In genomic region chr10:22413702-22414494, GRCm38 (mm10) we compare ENCODE assay signal across 12 mouse cellular contexts. TPM values are rescaled to one million over a fixed set of nuclear protein-coding genes. Genes with fewer than 3 reads are reported as not detected.
DNase-seq lines count a peak whose midpoint lies in the region; ATAC-seq and TF ChIP-seq lines count a peak whose summit lies in the region.
"Not testable (repeated sequence)": the region's sequence is repeated elsewhere in the genome, so short reads cannot be mapped to it uniquely, and the experiment has no call there.
"Had no signal": no experiment of that assay in that cellular context is flagged by ENCODE, and none has a peak within 500 bp of the region (broad histone marks: within the 10 kb centered on the region; RNA-seq: fewer than 3 reads in every experiment).

No protein-coding gene starts in this region.

- not testable (repeated sequence) for H3K27ac ChIP-seq in gastrocnemius, adult 2 months; hindbrain, embryonic 10.5 days; neural tube, embryonic 11.5 days (ENCODE audit: low read depth, low read length); stomach, embryonic 16.5 days (ENCODE audit: low read length)

- not testable (repeated sequence) for H3K4me1 ChIP-seq in hindbrain, embryonic 10.5 days (replicated peaks); neural tube, embryonic 11.5 days (ENCODE audit: control insufficient read depth, insufficient read depth, low read length); stomach, embryonic 16.5 days (ENCODE audit: control insufficient read depth, insufficient read depth, low read length)

- not testable (repeated sequence) for H3K36me3 ChIP-seq in hindbrain, embryonic 10.5 days; neural tube, embryonic 11.5 days (ENCODE audit: control insufficient read depth, insufficient read depth, low read length); stomach, embryonic 16.5 days (ENCODE audit: control insufficient read depth, insufficient read depth, low read length)

- intact Hi-C loops in gastrocnemius, adult 2 months (cut with DNase I), result not testable (repeated sequence)

- not testable (repeated sequence) for H3K4me2 ChIP-seq in neural tube, embryonic 11.5 days (ENCODE audit: low read depth); stomach, embryonic 16.5 days (ENCODE audit: low read depth, low read length)

- H3K9me3 ChIP-seq in hindbrain, embryonic 10.5 days; neural tube, embryonic 11.5 days (ENCODE audit: control insufficient read depth, low read length); stomach, embryonic 16.5 days (replicated peaks; ENCODE audit: control insufficient read depth, low read length): not testable (repeated sequence)

- DNase-seq in embryo, embryonic 10 days (ENCODE audit: low spot score), result peak; percentile 12
- peak; percentile 26 for DNase-seq in gastrocnemius, adult 2 months
- peak; percentile 8 for DNase-seq in hindbrain, embryonic 10.5 days (ENCODE audit: low spot score)
- DNase-seq in layer of hippocampus, adult 11-12 months (ENCODE audit: low spot score), result peak; percentile 11
- peak; percentile 3 for DNase-seq in lung, postnatal 14 days
- DNase-seq in neural tube, embryonic 11.5 days (ENCODE audit: low spot score), result peak; percentile 16

- not testable (repeated sequence) for H3K4me3 ChIP-seq in gastrocnemius, adult 2 months; hindbrain, embryonic 10.5 days; neural tube, embryonic 11.5 days (ENCODE audit: low read depth, low read length); stomach, embryonic 16.5 days (replicated peaks; ENCODE audit: low read length)

- 17% methylated on average over 1 of the region's 8 CpGs for WGBS in hindbrain, embryonic 10.5 days
- WGBS in neural tube, embryonic 11.5 days, result 8% methylated on average over 1 of the region's 8 CpGs
- 10% methylated on average over 1 of the region's 8 CpGs for WGBS in stomach, embryonic 16.5 days

- H3K27me3 ChIP-seq in hindbrain, embryonic 10.5 days (ENCODE audit: insufficient read depth, poor library complexity, severe bottlenecking); neural tube, embryonic 11.5 days (ENCODE audit: control insufficient read depth, insufficient read depth, low read length); stomach, embryonic 16.5 days (ENCODE audit: control insufficient read depth, insufficient read depth, low read length): not testable (repeated sequence)

- TF ChIP-seq CTCF in gastrocnemius, adult 2 months (IDR thresholded peaks at IDR 0.05), result not testable (repeated sequence)

- not testable (repeated sequence) for H3K9ac ChIP-seq in neural tube, embryonic 11.5 days (ENCODE audit: low read length); stomach, embryonic 16.5 days (ENCODE audit: low read length)

- peak; percentile 75 for ATAC-seq in CD4-positive, CD25-positive, alpha-beta regulatory T cell, adult 4 months
- peak; percentile 63 for ATAC-seq in neural tube, embryonic 11.5 days (ENCODE audit: insufficient read depth, low FRiP score, low TSS enrichment)
- ATAC-seq in stomach, embryonic 16.5 days (ENCODE audit: insufficient read depth, low FRiP score), result peak; percentile 44; the same call in 1 of the 2 replicates

RNA-seq across cellular contexts. Expression of gene Raet1d, which starts 53.5 kb away (rescaled TPM):
- under 1 TPM; 0.44 to 0.51 TPM for polyA plus RNA-seq in CD4-positive, CD25-positive, alpha-beta regulatory T cell, adult 4 months (2017; shearing (Covaris generic))
- total RNA-seq in gastrocnemius, adult 2 months (2021), result not detected
- 16.0 and 16.5 TPM in 2 replicates for polyA plus RNA-seq in hindbrain, embryonic 10.5 days (2016; fragmentation: Nextera tagmentation; extraction: Ambion mirVana)
- polyA plus RNA-seq in neural tube, embryonic 11.5 days (2014; fragmentation: Nextera tagmentation; extraction: Ambion mirVana), result 12.7 and 13.6 TPM in 2 replicates
- polyA plus RNA-seq in stomach, embryonic 16.5 days (2015; fragmentation: Nextera tagmentation; extraction: Ambion mirVana), result 8.5 and 11.3 TPM in 2 replicates
- total RNA-seq: adrenal gland, adult 8-10 months; gastrocnemius, postnatal 25 days; layer of hippocampus, adult 2 months had no signal
- polyA plus RNA-seq: small intestine, adult 2 months had no signal
